Mouse (Mus musculus) urinary bladder, adult 18-20 months (tissue): ENCODE results near the gene Tbx3.
A peak's percentile ranks its signal among the peaks of the same experiment; 100 is the strongest.

Experiments
- DNase-seq, 2 experiments: peaks; one replicate each; pipeline ENCODE4 v3.0.0; 2022; ENCODE audit warnings: low spot score in 2 of 2, mixed read lengths in 2 of 2

The Tbx3 gene

GRCm38 (mm10) chr5:119679614-119680328, 9.3 kb downstream of the Tbx3 start:
- DNase-seq = no peak

GRCm38 (mm10) chr5:119680329-119681010, 10.0 kb downstream of the Tbx3 start:
- DNase-seq = no peak

- DNase-seq = no peak
These were observed 10.8 kb downstream of the Tbx3 start for GRCm38 (mm10) chr5:119681011-119681832.

GRCm38 (mm10) chr5:119681833-119682210, 11.4 kb downstream of the Tbx3 start:
- peak in 1 of 2 experiments; percentile 74 for DNase-seq

GRCm38 (mm10) chr5:119682646-119683515, 12.4 kb downstream of the Tbx3 start:
- DNase-seq = no peak

- DNase-seq = no peak
These were observed 13.4 kb downstream of the Tbx3 start for GRCm38 (mm10) chr5:119683861-119684260.

GRCm38 (mm10) chr5:119684701-119685391, 14.4 kb downstream of the Tbx3 start:
- DNase-seq = no peak

GRCm38 (mm10) chr5:119685446-119686198, 15.2 kb downstream of the Tbx3 start:
- no peak for DNase-seq

- DNase-seq = peak in 1 of 2 experiments; percentile 79
These were observed 15.9 kb downstream of the Tbx3 start for GRCm38 (mm10) chr5:119686199-119686964.

- no peak for DNase-seq
These were observed 16.8 kb downstream of the Tbx3 start for GRCm38 (mm10) chr5:119687005-119687855.

- DNase-seq = no peak
These were observed 17.4 kb downstream of the Tbx3 start for GRCm38 (mm10) chr5:119687856-119688206.

GRCm38 (mm10) chr5:119688306-119688705, 17.8 kb downstream of the Tbx3 start:
- DNase-seq = no peak

GRCm38 (mm10) chr5:119688914-119689420, 18.5 kb downstream of the Tbx3 start:
- no peak for DNase-seq

GRCm38 (mm10) chr5:119689501-119689900, 19.0 kb downstream of the Tbx3 start:
- DNase-seq = no peak

GRCm38 (mm10) chr5:119691075-119691474, 20.6 kb downstream of the Tbx3 start:
- peak in 1 of 2 experiments; percentile 72 for DNase-seq

- no peak for DNase-seq
These were observed 22.0 kb downstream of the Tbx3 start for GRCm38 (mm10) chr5:119692425-119692824.

- no peak for DNase-seq
These were observed 24.4 kb downstream of the Tbx3 start for GRCm38 (mm10) chr5:119694914-119695313.

- DNase-seq = no peak
These were observed 32.6 kb downstream of the Tbx3 start for GRCm38 (mm10) chr5:119703031-119703430.
